Mouse (Mus musculus): ENCODE measurements around the gene Fer1l4.

Gene Fer1l4

GRCm38 (mm10) chr2:156007888-156008532 is 44.7 kb downstream of the Fer1l4 start, which contains the start of the genes 6430550D23Rik and Ergic3:
TSS of gene 6430550D23Rik (minus strand) at chr2:156007977.
TSS of gene Ergic3 (plus strand) at chr2:156008045.
- DNase-seq (ENCODE audit: low spot score in 2 of 2) = peak; percentile 95 to 98

- no peak for DNase-seq (ENCODE audit: low spot score in 2 of 2)
Observed at GRCm38 (mm10) chr2:156005393-156005792, 47.4 kb downstream of the Fer1l4 start.

- peak; percentile 19 to 53 for DNase-seq (ENCODE audit: low spot score in 2 of 2)
Observed at GRCm38 (mm10) chr2:155991863-155992321, 60.9 kb downstream of the Fer1l4 start.

- DNase-seq (ENCODE audit: low spot score in 2 of 2) = no peak
Observed at GRCm38 (mm10) chr2:155991151-155991550, 61.6 kb downstream of the Fer1l4 start.

- no peak for DNase-seq (ENCODE audit: low spot score in 2 of 2)
Observed at GRCm38 (mm10) chr2:155989085-155989484, 63.7 kb downstream of the Fer1l4 start.

GRCm38 (mm10) chr2:155987131-155987530 is 65.6 kb downstream of the Fer1l4 start:
- DNase-seq (ENCODE audit: low spot score in 2 of 2) = no peak

- DNase-seq (ENCODE audit: low spot score in 2 of 2) = no peak
Observed at GRCm38 (mm10) chr2:155985776-155986175, 67.0 kb downstream of the Fer1l4 start.

- no peak for DNase-seq (ENCODE audit: low spot score in 2 of 2)
Observed at GRCm38 (mm10) chr2:155979328-155979991, 73.3 kb downstream of the Fer1l4 start.

GRCm38 (mm10) chr2:155974087-155974731 is 78.5 kb downstream of the Fer1l4 start:
- peak; percentile 15 to 22 for DNase-seq (ENCODE audit: low spot score in 2 of 2)

GRCm38 (mm10) chr2:155973348-155973747 is 79.4 kb downstream of the Fer1l4 start:
- no peak for DNase-seq (ENCODE audit: low spot score in 2 of 2)

Measured in frontal cortex, postnatal 36 days (tissue).